Mouse (Mus musculus): ENCODE data around the gene Slc33a1.

Slc33a1 gene

DNA sequence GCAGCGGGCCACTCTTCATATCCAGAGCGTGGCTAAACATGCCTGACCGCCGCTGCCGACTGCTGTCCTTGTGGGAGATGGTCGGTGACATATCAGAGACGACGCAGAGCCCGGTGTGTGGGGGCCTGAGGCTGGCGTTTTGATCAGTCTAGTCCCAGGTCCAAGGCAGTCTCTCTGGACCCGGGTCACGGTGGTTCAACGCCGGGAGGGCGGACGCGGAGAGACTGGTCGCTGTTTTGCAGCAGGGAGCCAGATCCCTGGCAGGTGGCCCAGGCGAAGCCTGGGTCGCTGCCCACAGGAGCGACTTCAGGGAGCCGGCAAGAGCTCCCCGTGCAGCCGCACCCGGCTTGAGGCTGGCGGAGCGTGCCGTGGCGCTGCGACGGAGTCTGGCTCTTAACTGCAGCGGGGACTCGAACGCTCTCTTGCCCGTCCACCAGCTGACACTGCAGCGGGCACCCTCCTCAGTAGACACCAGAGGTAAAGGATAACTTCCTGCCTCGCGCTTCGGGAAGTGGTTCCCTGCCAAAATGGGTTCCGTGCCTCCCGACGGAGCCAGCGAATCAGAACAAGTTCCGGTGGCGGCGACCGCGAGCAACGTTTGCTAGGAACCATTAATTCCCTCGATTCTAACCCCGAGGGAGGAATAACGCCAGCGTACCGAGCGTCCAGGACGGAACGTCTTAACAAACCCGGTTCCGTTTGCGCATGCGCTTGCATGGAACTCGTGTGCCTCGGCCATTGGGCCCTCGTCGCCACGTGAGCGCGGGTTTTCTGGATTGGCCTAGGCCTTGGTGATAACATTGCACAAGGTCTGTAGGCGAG, at the start of gene Slc33a1:
Slc33a1 (minus strand) TSS at position 669 of the 822 bp plus-strand sequence.
- in situ Hi-C loops (cut with MboI; ENCODE audit: unreplicated experiment in 2 of 2): loop anchor here (10.0 to 25.0 kb wide), 4 partner anchors 1398 to 1990 kb away; partner anchors contain the start of genes Ccnl1 (in 1 of the 2) and Tiparp (in 1 of the 2)

DNA sequence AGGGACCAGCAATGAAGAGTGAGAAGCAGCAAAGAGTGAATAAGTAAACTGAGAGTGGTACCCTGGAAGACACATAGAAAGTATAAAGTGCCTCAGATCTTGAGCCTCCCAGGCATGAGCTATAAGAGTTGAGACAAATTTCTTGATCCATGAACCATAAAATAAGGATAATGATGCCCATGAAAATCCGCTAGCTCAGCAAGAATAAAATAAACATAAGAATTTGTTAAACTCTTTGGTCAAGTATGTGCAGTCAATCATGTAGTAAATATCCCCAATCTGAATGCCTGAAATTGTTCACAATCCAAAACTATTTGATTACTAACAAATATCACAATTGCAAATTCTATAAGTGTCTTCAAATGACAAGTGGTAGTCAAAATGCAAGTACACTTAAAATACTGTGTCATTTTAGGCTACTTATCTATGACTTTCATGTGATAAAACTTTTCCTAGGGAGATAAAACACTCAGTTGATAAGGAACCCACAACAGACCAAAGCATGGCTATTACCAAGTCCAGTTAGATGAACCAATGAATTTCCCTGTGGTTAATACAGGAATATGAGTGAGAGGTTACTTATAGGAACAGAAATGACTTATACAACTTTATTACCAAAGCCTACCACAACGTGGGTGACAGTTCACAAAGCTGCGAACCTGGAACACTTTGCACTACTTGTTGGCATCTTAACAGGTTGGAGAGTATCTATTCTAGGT, 24.3 kb upstream of the Slc33a1 start:
- in situ Hi-C loops (cut with MboI; ENCODE audit: unreplicated experiment in 2 of 2): loop anchor here in 1 of 2 experiments (25.0 kb wide), 1 partner anchor 1502 kb away; no protein-coding TSS in a partner anchor

DNA sequence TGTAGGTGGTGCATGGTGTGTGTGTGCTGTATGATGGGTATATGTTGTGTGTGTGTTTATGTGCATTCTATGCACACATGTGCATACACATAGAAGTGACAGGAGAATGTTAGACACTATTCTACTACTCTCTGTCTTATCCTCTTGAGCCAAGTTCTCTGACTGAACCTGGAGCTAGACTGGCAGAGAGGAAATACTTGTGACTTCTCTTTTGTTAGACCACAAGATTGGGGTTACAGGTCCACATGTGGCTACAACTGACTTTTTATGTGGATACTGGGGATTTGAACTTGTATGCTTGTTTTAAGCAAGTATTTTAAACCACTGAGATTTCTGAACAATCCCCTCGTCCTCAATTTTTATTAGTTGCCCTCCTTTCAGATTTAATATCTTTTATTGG, 22.1 kb upstream of the Slc33a1 start:
- in situ Hi-C loops (cut with MboI; ENCODE audit: unreplicated experiment in 2 of 2): loop anchor here in 1 of 2 experiments (25.0 kb wide), 1 partner anchor 1499 kb away; no protein-coding TSS in a partner anchor

DNA sequence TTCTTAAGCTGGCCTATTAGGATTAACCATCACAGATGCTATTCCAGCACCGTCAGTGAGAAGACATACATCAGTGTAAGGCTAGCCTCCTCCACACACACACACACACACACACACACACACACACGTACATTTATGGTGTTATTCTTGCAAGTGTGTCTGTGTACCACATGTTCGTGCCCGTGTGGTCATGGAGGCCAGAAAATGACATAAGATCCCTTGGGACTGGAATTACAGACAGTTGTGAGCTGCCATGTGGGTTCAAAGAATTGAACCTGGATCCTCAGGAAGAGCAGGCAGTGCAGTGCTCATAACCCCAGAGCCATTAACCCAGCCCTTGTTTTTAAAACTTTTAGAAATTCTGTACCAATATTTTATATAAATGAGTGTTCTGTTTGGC, 13.3 kb upstream of the Slc33a1 start:
- in situ Hi-C loops (cut with MboI; ENCODE audit: unreplicated experiment in 2 of 2): loop anchor here (10.0 to 25.0 kb wide), 3 partner anchors 857 to 1491 kb away; partner anchors contain the start of gene Vmn2r7 (in 1 of the 2)

- in situ Hi-C loops (cut with MboI; ENCODE audit: unreplicated experiment in 2 of 2): loop anchor here (10.0 to 25.0 kb wide), 3 partner anchors 859 to 1489 kb away; partner anchors contain the start of gene Vmn2r7 (in 1 of the 2)
Measured at GRCm38 (mm10) chr3:63975955-63976908, 11.7 kb upstream of the Slc33a1 start, which contains the start of gene Gmps. Gene Gmps, plus strand, starts transcription at chr3:63976106.

DNA sequence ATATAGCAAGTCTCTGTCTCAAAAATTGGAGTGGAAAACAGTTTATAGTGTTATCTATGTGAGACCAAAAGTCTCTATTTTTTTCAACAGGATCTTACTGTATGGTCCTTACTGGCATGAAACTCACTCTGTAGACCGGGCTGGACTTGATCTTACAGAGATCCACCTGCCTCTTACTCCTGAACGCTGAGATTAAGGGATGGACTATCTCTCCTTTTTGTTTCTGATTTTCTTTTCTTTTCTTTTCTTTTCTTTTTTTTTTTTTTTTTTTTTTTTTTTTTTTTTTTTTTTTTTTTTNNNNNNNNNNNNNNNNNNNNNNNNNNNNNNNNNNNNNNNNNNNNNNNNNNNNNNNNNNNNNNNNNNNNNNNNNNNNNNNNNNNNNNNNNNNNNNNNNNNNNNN, 1.4 kb upstream of the Slc33a1 start:
- in situ Hi-C loops (cut with MboI; ENCODE audit: unreplicated experiment in 2 of 2): loop anchor here (10.0 to 25.0 kb wide), 4 partner anchors 1396 to 1989 kb away; partner anchors contain the start of genes Ccnl1 (in 1 of the 2) and Tiparp (in 1 of the 2)

- in situ Hi-C loops (cut with MboI; ENCODE audit: unreplicated experiment in 2 of 2): loop anchor here (10.0 to 25.0 kb wide), 4 partner anchors 1397 to 1990 kb away; partner anchors contain the start of genes Ccnl1 (in 1 of the 2) and Tiparp (in 1 of the 2)
Measured at GRCm38 (mm10) chr3:63964922-63965249, 318 bp upstream of the Slc33a1 start.

GRCm38 (mm10) chr3:63963421-63964099, 1.0 kb downstream of the Slc33a1 start:
- in situ Hi-C loops (cut with MboI; ENCODE audit: unreplicated experiment in 2 of 2): loop anchor here (10.0 to 25.0 kb wide), 4 partner anchors 1399 to 1991 kb away; partner anchors contain the start of genes Ccnl1 (in 1 of the 2) and Tiparp (in 1 of the 2)

DNA sequence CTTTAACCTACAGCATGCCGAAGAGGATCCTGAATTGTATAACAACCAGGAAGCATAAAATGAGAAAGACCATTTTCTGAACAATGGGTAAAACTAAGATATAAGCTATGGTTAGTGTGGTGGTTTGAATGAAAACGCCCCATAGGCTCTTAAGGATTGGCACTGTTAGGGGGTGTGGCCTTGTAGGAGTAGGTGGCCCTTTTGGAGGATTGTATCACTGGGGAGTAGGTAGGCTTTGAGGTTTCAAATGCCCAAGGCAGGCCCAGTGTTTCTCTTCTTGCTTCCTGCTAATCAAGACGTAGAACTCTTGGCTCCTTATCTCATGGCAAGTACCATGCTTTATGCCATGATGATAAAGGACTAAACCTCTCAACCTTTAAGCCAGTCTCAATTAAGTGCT, 14.7 kb downstream of the Slc33a1 start:
- in situ Hi-C loops (cut with MboI; ENCODE audit: unreplicated experiment in 2 of 2): loop anchor here in 1 of 2 experiments (25.0 kb wide), 2 partner anchors 1412 to 1587 kb away; partner anchors contain the start of gene Tiparp

GRCm38 (mm10) chr3:63941204-63941850, 23.2 kb downstream of the Slc33a1 start:
- in situ Hi-C loops (cut with MboI; ENCODE audit: unreplicated experiment in 2 of 2): no loop called here

DNA sequence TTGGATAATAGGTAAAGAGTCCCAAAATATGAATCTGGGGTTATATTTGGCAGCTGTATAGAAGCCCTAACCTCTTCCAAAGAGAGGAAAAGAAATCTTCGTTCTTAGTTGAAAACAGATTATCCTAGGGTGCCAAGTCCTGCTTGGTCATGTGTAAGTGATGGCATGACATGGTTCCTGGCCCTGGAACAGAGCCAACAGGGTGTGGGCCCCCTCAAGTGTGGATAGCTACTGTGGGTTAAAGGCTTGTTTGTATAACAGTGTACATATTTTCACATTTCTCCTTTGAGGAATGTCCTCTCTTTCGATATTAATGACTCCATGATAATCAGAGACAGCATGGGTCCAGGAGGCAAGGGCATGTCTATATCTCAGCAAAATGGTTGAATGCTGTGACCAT, 25.6 kb downstream of the Slc33a1 start:
- in situ Hi-C loops (cut with MboI; ENCODE audit: unreplicated experiment in 2 of 2): no loop called here

GRCm38 (mm10) chr3:63928878-63929859, 35.4 kb downstream of the Slc33a1 start, which contains the start of gene E130311K13Rik:
Gene E130311K13Rik, minus strand, starts transcription at chr3:63929472.
- in situ Hi-C loops (cut with MboI; ENCODE audit: unreplicated experiment in 2 of 2): loop anchor here (5.0 to 10.0 kb wide), 4 partner anchors 37 to 372 kb away; no protein-coding TSS in a partner anchor

GRCm38 (mm10) chr3:63919634-63920033, 44.9 kb downstream of the Slc33a1 start:
- in situ Hi-C loops (cut with MboI; ENCODE audit: unreplicated experiment in 2 of 2): loop anchor here in 1 of 2 experiments (10.0 kb wide), 1 partner anchor 45 kb away; no protein-coding TSS in a partner anchor

DNA sequence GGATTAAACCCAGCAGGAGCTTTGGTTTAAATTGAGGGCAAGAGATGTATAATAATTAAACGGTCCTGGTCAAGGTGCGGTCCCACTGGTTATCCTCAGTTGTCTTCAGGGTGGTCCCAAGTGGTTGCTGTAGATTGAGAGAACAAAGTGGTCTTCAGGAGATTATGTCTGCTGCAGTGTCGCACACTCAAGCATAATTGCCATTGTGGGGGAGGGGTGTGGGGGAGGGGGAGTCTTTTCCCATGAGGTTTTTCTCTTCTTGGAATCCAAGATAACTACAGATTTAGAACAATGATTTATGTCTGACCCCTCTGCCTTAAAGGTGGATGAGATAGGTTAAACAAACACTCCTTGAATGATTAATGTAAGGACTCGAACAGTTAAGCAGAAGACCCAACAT, 54.3 kb downstream of the Slc33a1 start:
- in situ Hi-C loops (cut with MboI; ENCODE audit: unreplicated experiment in 2 of 2): no loop called here

GRCm38 (mm10) chr3:63905241-63905640, 59.3 kb downstream of the Slc33a1 start:
- in situ Hi-C loops (cut with MboI; ENCODE audit: unreplicated experiment in 2 of 2): no loop called here

DNA sequence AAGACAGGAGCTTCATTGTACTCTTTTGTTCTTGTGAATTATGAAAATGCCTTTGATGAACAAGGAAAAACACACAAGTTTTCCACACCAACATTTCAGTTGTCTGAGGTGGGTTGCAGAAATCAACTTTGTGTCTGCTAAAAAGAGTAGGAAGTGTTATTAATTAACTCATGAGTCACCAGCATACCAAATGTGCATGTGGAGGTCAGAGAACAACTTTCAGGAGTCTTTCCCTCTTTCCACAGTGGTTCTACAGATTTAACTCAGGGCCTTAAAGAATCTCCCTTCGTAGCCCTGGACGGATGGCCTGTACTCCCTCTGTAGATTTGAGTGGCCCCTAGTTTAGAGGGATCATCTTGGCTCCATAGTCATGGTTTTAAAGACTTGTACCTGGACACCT, 60.4 kb downstream of the Slc33a1 start:
- in situ Hi-C loops (cut with MboI; ENCODE audit: unreplicated experiment in 2 of 2): no loop called here

GRCm38 (mm10) chr3:63900021-63900571, 64.5 kb downstream of the Slc33a1 start:
- in situ Hi-C loops (cut with MboI; ENCODE audit: unreplicated experiment in 2 of 2): no loop called here
